Mouse (Mus musculus): ENCODE measurements around the gene Sap30bp.

DNA sequence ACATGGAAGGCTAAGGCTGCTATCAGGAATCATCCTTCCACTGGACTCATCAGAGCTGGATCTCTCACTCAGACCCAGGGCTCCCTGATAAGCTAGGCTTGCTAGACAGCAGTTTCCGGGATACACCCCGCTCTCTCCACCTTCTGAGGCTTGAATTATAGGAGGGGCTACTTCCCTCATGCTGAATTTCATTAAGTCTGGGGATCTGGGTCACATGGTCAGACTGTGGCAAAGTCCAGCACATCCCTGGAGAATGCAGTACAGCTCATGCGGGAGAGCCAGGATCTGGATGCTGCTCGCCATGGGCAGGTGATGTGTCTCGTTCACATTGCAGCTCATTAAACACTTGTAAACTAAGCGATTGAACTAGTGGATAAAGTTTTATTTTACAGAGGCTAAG lies 37.9 kb downstream of the Sap30bp start:
- TF ChIP-seq FLI1 (IDR thresholded peaks at IDR 0.05; ENCODE audit: low read length) = no peak
- no peak for TF ChIP-seq GATA1 (IDR thresholded peaks at IDR 0.05; ENCODE audit: borderline replicate concordance, low read length)

Measured in megakaryocyte, embryonic 14.5 days (primary cell).